Mouse (Mus musculus) heart, embryonic 12.5 days (tissue): Measurements from ENCODE around the gene Nmrk1. TPM values are rescaled to one million over a fixed set of nuclear protein-coding genes. Genes with fewer than 3 reads are reported as not detected.

Source experiments
- ATAC-seq: fragments of 200-750 bp; cut with Nextera tagmentation; 2 replicates; pipeline ENCODE4 v1.8.0; 2017; ENCODE audit warnings: moderate TSS enrichment, moderate library complexity; ENCODE audit not compliant: insufficient number of reproducible peaks, low FRiP score
- H3K27ac ChIP-seq: fragments of 300-500 bp; sonication (generic); 2 replicates; pipeline ENCODE4 v1.5.1; 2016; ENCODE audit warnings: mild to moderate bottlenecking, moderate library complexity; ENCODE audit not compliant: poor library complexity, severe bottlenecking
- H3K27me3 ChIP-seq: fragments of 300-500 bp; sonication (generic); replicated peaks from 2 replicates; pipeline ENCODE4 v1.6.1; 2016; ENCODE audit warnings: mild to moderate bottlenecking, moderate library complexity
- H3K36me3 ChIP-seq: fragments of 300-500 bp; sonication (generic); 2 replicates; pipeline ENCODE4 v1.6.1; 2016; ENCODE audit warnings: mild to moderate bottlenecking, moderate library complexity
- H3K4me1 ChIP-seq: fragments of 300-500 bp; sonication (generic); replicated peaks from 2 replicates; pipeline ENCODE4 v1.6.1; 2016; ENCODE audit warnings: mild to moderate bottlenecking
- H3K4me2 ChIP-seq: fragments of 300-500 bp; sonication (generic); 2 replicates; pipeline ENCODE4 v1.6.1; 2016; ENCODE audit warnings: mild to moderate bottlenecking, moderate library complexity
- H3K4me3 ChIP-seq: fragments of 300-500 bp; sonication (generic); 2 replicates; pipeline ENCODE4 v1.5.1; 2016; ENCODE audit warnings: mild to moderate bottlenecking
- H3K9ac ChIP-seq: fragments of 300-500 bp; sonication (generic); 2 replicates; pipeline ENCODE4 v1.6.1; 2016; ENCODE audit warnings: mild to moderate bottlenecking, moderate library complexity
- H3K9me3 ChIP-seq: fragments of 300-500 bp; sonication (generic); replicated peaks from 2 replicates; pipeline ENCODE4 v1.6.1; 2016; ENCODE audit warnings: mild to moderate bottlenecking, moderate library complexity
- WGBS: fragments of 180-500 bp; shearing (Covaris S2); methylation state at CpG from one replicate; pipeline ENCODE4 v1.1.7; 2016; 5-methylcytosine and 5-hydroxymethylcytosine counted together
- polyA plus RNA-seq: library from polyadenylated mRNA; unstranded; fragments of >200 nt; fragmentation: Nextera tagmentation; extraction: Ambion mirVana; gene quantifications from 2 replicates; pipeline ENCODE4 v1.2.1, GENCODE M21; 2016

The Nmrk1 gene
- polyA plus RNA-seq, 1 experiment from 2014 or later, result 5.7 TPM

- 64% methylated on average over 9 of the region's 9 CpGs for WGBS
- Histone ChIP-seq H3K4me1 (peaks cover 23% of the 10 kb centered on the region; the same call in 1 of the 2 replicates), H3K4me2 (no peak overlapping the region), H3K36me3 (no peaks in the 10 kb centered on the region), H3K9ac (no peak overlapping the region), H3K27me3 (no peaks in the 10 kb centered on the region), H3K4me3 (no peak overlapping the region), H3K9me3 (no peaks in the 10 kb centered on the region), H3K27ac (peak overlapping the region; percentile 42; the same call in 1 of the 2 replicates)
- no peak for ATAC-seq
Measured at GRCm38 (mm10) chr19:18615680-18616240, 16.0 kb upstream of the Nmrk1 start.

GRCm38 (mm10) chr19:18617504-18617903 lies 14.2 kb upstream of the Nmrk1 start:
- no peak overlapping the region for H3K4me2 ChIP-seq
- WGBS, result 89% methylated on average over 1 of the region's 1 CpGs
- no peak overlapping the region for H3K9ac ChIP-seq
- H3K27ac ChIP-seq, result no peak overlapping the region
- no peak overlapping the region for H3K4me3 ChIP-seq
- H3K4me1 ChIP-seq, result peaks cover 23% of the 10 kb centered on the region; the same call in 1 of the 2 replicates
- no peaks in the 10 kb centered on the region for H3K27me3 ChIP-seq
- no peaks in the 10 kb centered on the region for H3K9me3 ChIP-seq
- H3K36me3 ChIP-seq, result no peaks in the 10 kb centered on the region
- no peak for ATAC-seq

GRCm38 (mm10) chr19:18619060-18619459 lies 12.7 kb upstream of the Nmrk1 start:
- 83% methylated on average over 5 of the region's 5 CpGs for WGBS
- no peak overlapping the region for H3K4me2 ChIP-seq

GRCm38 (mm10) chr19:18619691-18620090 lies 12.1 kb upstream of the Nmrk1 start:
- Histone ChIP-seq H3K27ac (no peak overlapping the region), H3K4me3 (no peak overlapping the region), H3K27me3 (no peaks in the 10 kb centered on the region), H3K4me2 (no peak overlapping the region), H3K36me3 (no peaks in the 10 kb centered on the region), H3K9me3 (no peaks in the 10 kb centered on the region), H3K9ac (no peak overlapping the region), H3K4me1 (peaks cover 17% of the 10 kb centered on the region; the same call in 1 of the 2 replicates)
- ATAC-seq, result no peak; the same call in 1 of the 2 replicates
- 60% methylated on average over 1 of the region's 1 CpGs for WGBS

More at GRCm38 (mm10) chr19:18619060-18619459, 12.7 kb upstream of the Nmrk1 start:
- H3K4me1 ChIP-seq, result peaks cover 17% of the 10 kb centered on the region; the same call in 1 of the 2 replicates
- no peak overlapping the region for H3K9ac ChIP-seq
- ATAC-seq, result no peak
- H3K9me3 ChIP-seq, result no peaks in the 10 kb centered on the region
- no peak overlapping the region for H3K4me3 ChIP-seq
- H3K36me3 ChIP-seq, result no peaks in the 10 kb centered on the region
- H3K27ac ChIP-seq, result no peak overlapping the region
- no peaks in the 10 kb centered on the region for H3K27me3 ChIP-seq

- ATAC-seq, result no peak
- Histone ChIP-seq H3K4me3 (no peak overlapping the region), H3K9me3 (no peaks in the 10 kb centered on the region), H3K27me3 (no peaks in the 10 kb centered on the region), H3K9ac (no peak overlapping the region), H3K36me3 (no peaks in the 10 kb centered on the region), H3K27ac (no peak overlapping the region), H3K4me2 (no peak overlapping the region), H3K4me1 (no peaks in the 10 kb centered on the region)
- 66% methylated on average over 2 of the region's 2 CpGs for WGBS
Measured at GRCm38 (mm10) chr19:18623894-18624293, 7.9 kb upstream of the Nmrk1 start.

- no peak for ATAC-seq
- H3K4me3 ChIP-seq, result no peak overlapping the region
- peak overlapping the region; percentile 39; the same call in 1 of the 2 replicates for H3K4me2 ChIP-seq
- H3K27ac ChIP-seq, result peak overlapping the region; percentile 40; the same call in 1 of the 2 replicates
- 73% methylated on average over 1 of the region's 1 CpGs for WGBS
- peaks cover 10% of the 10 kb centered on the region for H3K4me1 ChIP-seq
- no peak overlapping the region; the same call in 1 of the 2 replicates for H3K9ac ChIP-seq
- H3K36me3 ChIP-seq, result no peaks in the 10 kb centered on the region
- no peaks in the 10 kb centered on the region for H3K9me3 ChIP-seq
- no peaks in the 10 kb centered on the region for H3K27me3 ChIP-seq
Measured at GRCm38 (mm10) chr19:18629589-18629988, 2.2 kb upstream of the Nmrk1 start.

GRCm38 (mm10) chr19:18630221-18631119 lies 1.3 kb upstream of the Nmrk1 start:
- 8% methylated on average over 17 of the region's 17 CpGs for WGBS
- peak overlapping the region; percentile 76 for H3K27ac ChIP-seq
- no peak for ATAC-seq

GRCm38 (mm10) chr19:18631161-18631643 lies 548 bp upstream of the Nmrk1 start:
- peak; percentile 81 for ATAC-seq
- H3K36me3 ChIP-seq, result 0 out of 2 replicates have a peak, but pooled peaks cover 3% of the 10 kb centered on the region
- peak overlapping the region; percentile 70 for H3K4me2 ChIP-seq
- no peaks in the 10 kb centered on the region for H3K27me3 ChIP-seq
- peak overlapping the region; percentile 75 for H3K4me3 ChIP-seq
- peak overlapping the region; percentile 76 for H3K27ac ChIP-seq
- no peaks in the 10 kb centered on the region for H3K9me3 ChIP-seq
- WGBS, result under 1% methylated on average over 40 of the region's 40 CpGs
- peak overlapping the region; percentile 83 for H3K9ac ChIP-seq
- H3K4me1 ChIP-seq, result peaks cover 10% of the 10 kb centered on the region

More at GRCm38 (mm10) chr19:18630221-18631119, 1.3 kb upstream of the Nmrk1 start:
- Histone ChIP-seq H3K4me2 (peak overlapping the region; percentile 70), H3K27me3 (no peaks in the 10 kb centered on the region), H3K9me3 (no peaks in the 10 kb centered on the region), H3K4me3 (peak overlapping the region; percentile 75), H3K9ac (peak overlapping the region; percentile 83), H3K36me3 (no peaks in the 10 kb centered on the region), H3K4me1 (peaks cover 10% of the 10 kb centered on the region)

- 60% methylated on average over 13 of the region's 13 CpGs for WGBS
- H3K4me3 ChIP-seq, result peak overlapping the region; percentile 75
- H3K27ac ChIP-seq, result no peak overlapping the region
Measured at GRCm38 (mm10) chr19:18632231-18633185, 758 bp downstream of the Nmrk1 start.

GRCm38 (mm10) chr19:18637954-18638353 lies 6.2 kb downstream of the Nmrk1 start:
- peaks cover 6% of the 10 kb centered on the region; the same call in 1 of the 2 replicates for H3K36me3 ChIP-seq
- H3K4me1 ChIP-seq, result no peaks in the 10 kb centered on the region
- no peak overlapping the region for H3K27ac ChIP-seq
- H3K4me3 ChIP-seq, result no peak overlapping the region
- 74% methylated on average over 5 of the region's 5 CpGs for WGBS
- H3K27me3 ChIP-seq, result no peaks in the 10 kb centered on the region
- no peak overlapping the region for H3K4me2 ChIP-seq
- no peak for ATAC-seq
- H3K9ac ChIP-seq, result no peak overlapping the region
- no peaks in the 10 kb centered on the region for H3K9me3 ChIP-seq

More at GRCm38 (mm10) chr19:18632231-18633185, 758 bp downstream of the Nmrk1 start:
- 0 out of 2 replicates have a peak, but pooled peaks cover 3% of the 10 kb centered on the region for H3K36me3 ChIP-seq
- H3K4me2 ChIP-seq, result peak overlapping the region; percentile 70
- H3K9me3 ChIP-seq, result no peaks in the 10 kb centered on the region
- H3K27me3 ChIP-seq, result no peaks in the 10 kb centered on the region
- no peak for ATAC-seq
- peak overlapping the region; percentile 51; the same call in 1 of the 2 replicates for H3K9ac ChIP-seq
- peaks cover 10% of the 10 kb centered on the region for H3K4me1 ChIP-seq
